Mouse (Mus musculus) cerebellum, adult 2 months (tissue): Measurements from ENCODE around the gene Ano9. TPM values are rescaled to one million over a fixed set of nuclear protein-coding genes. Genes with fewer than 3 reads are reported as not detected.

Experiments used
- DNase-seq, 2 experiments: peaks; one replicate each; pipeline ENCODE4 v3.0.0; 2021
- H3K27ac ChIP-seq: fragments of 200-500 bp; 2 replicates; pipeline ENCODE4 v1.5.1; 2012; ENCODE audit warnings: low read length, control low read depth, inconsistent platforms; ENCODE audit not compliant: insufficient read depth
- H3K27me3 ChIP-seq: fragments of 200-500 bp; 2 replicates; pipeline ENCODE4 v1.6.1; 2012; ENCODE audit warnings: inconsistent platforms, mild to moderate bottlenecking, low read length, moderate library complexity; ENCODE audit not compliant: control insufficient read depth, insufficient read depth
- H3K4me1 ChIP-seq: fragments of 200-500 bp; 2 replicates; pipeline ENCODE4 v1.6.1; 2011; ENCODE audit warnings: low read length; ENCODE audit not compliant: control insufficient read depth, insufficient read depth
- H3K4me3 ChIP-seq: fragments of 200-500 bp; replicated peaks from 2 replicates; pipeline ENCODE3; 2011; ENCODE audit warnings: mild to moderate bottlenecking, low read depth, low read length, control low read depth; ENCODE audit not compliant: insufficient read depth
- CTCF ChIP-seq: fragments of 200-500 bp; IDR thresholded peaks from 2 replicates; pipeline ENCODE4 v1.5.1; 2011; ENCODE audit warnings: low read depth, mild to moderate bottlenecking, control low read depth, low read length, moderate library complexity, borderline replicate concordance; ENCODE audit not compliant: insufficient read depth
- POLR2A ChIP-seq: fragments of 200-500 bp; IDR thresholded peaks from 2 replicates; pipeline ENCODE4 v1.6.1; 2011; ENCODE audit warnings: low read length, control low read depth, borderline replicate concordance; ENCODE audit not compliant: insufficient read depth
- WGBS: fragments of 180-500 bp; shearing (Covaris S2); methylation state at CpG from one replicate; pipeline ENCODE4 v1.1.7; 2018; 5-methylcytosine and 5-hydroxymethylcytosine counted together
- polyA plus RNA-seq: library from polyadenylated mRNA; depleted of rRNA; stranded (reverse); fragments of >200 nt; gene quantifications from 2 replicates; pipeline ENCODE4 v1.2.3, GENCODE M21; 2012

Ano9 gene
- polyA plus RNA-seq, 1 experiment = 0.08 TPM

- no peak for DNase-seq
- 68% methylated on average over 7 of the region's 7 CpGs for WGBS
These were observed 53.0 kb downstream of the Ano9 start for GRCm38 (mm10) chr7:141064576-141064975.

GRCm38 (mm10) chr7:141064175-141064574, 53.4 kb downstream of the Ano9 start:
- Histone ChIP-seq H3K27me3 (no peaks in the 10 kb centered on the region), H3K4me1 (peaks cover 20% of the 10 kb centered on the region), H3K27ac (no peak overlapping the region), H3K4me3 (no peak overlapping the region)
- WGBS = 89% methylated on average over 7 of the region's 7 CpGs
- TF ChIP-seq CTCF (no peak), POLR2A (no peak)
- no peak for DNase-seq

More at GRCm38 (mm10) chr7:141064576-141064975, 53.0 kb downstream of the Ano9 start:
- no peak overlapping the region for H3K27ac ChIP-seq
- no peak for TF ChIP-seq CTCF
- TF ChIP-seq POLR2A = no peak
- H3K4me1 ChIP-seq = peaks cover 20% of the 10 kb centered on the region
- H3K27me3 ChIP-seq = no peaks in the 10 kb centered on the region
- H3K4me3 ChIP-seq = no peak overlapping the region

DNA sequence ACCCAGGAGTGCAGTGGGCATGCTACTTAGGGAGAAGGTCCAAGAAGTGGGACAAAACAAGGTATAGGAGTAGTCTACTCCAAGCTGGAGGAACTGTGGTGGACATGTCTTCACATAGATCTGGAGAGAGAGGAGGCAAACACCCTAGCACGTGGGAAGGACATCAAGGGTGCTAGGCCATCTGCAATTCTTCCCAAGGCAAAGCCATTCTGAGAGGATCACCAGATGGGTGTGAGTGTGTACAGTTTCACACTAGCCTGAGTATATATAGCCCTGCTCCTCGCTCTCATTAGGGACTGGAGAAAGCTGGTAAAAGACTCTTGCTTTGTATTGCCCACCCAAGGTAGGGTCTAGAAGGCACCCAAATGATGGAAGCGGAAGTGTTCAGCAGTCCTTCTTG, 54.3 kb downstream of the Ano9 start:
- H3K4me1 ChIP-seq = peaks cover 20% of the 10 kb centered on the region
- no peaks in the 10 kb centered on the region for H3K27me3 ChIP-seq
- no peak for DNase-seq
- TF ChIP-seq POLR2A (no peak), CTCF (no peak)
- H3K4me3 ChIP-seq = no peak overlapping the region
- 74% methylated on average over 3 of the region's 3 CpGs for WGBS
- H3K27ac ChIP-seq = no peak overlapping the region

DNA sequence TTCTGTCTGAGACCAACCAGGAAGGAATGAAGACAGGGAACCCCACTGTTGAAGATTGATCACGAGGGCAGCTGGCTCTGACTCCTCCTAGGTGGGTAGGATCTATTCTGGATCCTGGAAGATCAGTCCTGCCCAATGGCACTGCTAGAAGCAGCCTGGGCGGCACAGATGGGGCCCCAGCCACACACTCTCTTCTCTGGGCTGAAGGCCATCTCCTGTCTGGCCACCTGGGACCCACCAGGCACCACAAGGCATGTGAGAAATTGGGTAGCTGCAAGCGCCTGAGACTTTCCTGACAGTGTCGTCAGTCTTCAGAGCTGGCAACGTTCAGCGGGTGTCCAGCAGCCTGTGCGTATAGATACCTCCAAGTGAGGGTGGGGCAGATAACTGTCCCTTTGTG, 55.1 kb downstream of the Ano9 start:
- Histone ChIP-seq H3K27ac (0 out of 2 replicates have a peak overlapping the region, but pooled peaks have one; percentile 0), H3K4me3 (peak overlapping the region; percentile 0), H3K4me1 (peaks cover 20% of the 10 kb centered on the region), H3K27me3 (no peaks in the 10 kb centered on the region)
- TF ChIP-seq CTCF (no peak), POLR2A (no peak)
- peak; percentile 66 to 81 for DNase-seq
- 13% methylated on average over 7 of the region's 7 CpGs for WGBS

GRCm38 (mm10) chr7:141061269-141061692, 56.3 kb downstream of the Ano9 start:
- under 1% methylated on average over 37 of the region's 37 CpGs for WGBS
- peak; percentile 46 to 56 for DNase-seq

DNA sequence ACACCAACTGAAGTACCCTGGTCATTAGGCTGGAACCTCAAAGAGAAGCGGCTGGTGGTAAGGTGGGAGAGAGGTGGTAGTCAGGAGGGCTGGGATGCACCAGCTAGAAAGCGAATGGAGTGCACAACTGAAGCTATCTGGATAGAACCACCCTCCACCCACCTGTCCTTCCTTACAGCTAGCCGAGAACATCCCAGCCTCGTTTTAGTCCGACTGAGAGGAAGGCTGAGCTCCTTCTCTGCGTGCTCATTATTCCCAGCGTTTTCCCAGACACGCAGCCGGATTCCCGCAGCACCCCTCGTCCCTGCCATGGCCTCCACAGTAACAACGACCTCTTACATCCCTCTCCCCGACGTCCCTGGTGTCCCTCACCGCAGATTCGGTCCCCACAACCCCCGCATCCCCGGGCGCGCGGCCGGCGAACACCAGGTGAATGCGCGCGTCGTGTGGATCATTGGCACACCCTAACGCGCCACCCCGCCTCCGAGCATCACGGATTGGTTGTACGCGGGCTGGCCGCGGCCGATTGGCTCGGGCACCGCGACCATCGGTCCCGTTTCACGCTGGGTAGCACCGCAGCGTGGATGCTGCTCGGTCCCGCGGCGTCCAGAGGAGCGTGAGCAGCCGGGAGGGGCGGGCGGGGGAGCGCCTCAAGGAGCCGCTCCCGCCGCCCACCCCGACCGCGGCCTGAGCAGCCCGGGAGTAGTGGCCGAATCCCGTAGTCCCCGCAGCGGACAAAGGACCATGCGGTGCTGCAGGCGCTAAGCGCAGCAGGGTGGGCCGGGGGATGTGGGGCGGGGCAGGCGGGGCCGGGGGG, 57.0 kb downstream of the Ano9 start, which contains the start of gene B4galnt4:
TSS of gene B4galnt4 (plus strand) at position 679 of the 817 bp plus-strand sequence.
- peaks cover 20% of the 10 kb centered on the region for H3K4me1 ChIP-seq
- peak; percentile 94 to 96 for DNase-seq
- TF ChIP-seq CTCF (no peak), POLR2A (peak; percentile 98)
- H3K27ac ChIP-seq = peak within 1 kb of the TSS; percentile 91
- no peaks in the 10 kb centered on the region for H3K27me3 ChIP-seq
- WGBS = 1% methylated on average over 72 of the region's 72 CpGs
- peak within 1 kb of the TSS; percentile 97 for H3K4me3 ChIP-seq

More at GRCm38 (mm10) chr7:141061269-141061692, 56.3 kb downstream of the Ano9 start:
- peak overlapping the region; percentile 97 for H3K4me3 ChIP-seq
- TF ChIP-seq CTCF (no peak), POLR2A (no peak)
- H3K4me1 ChIP-seq = peaks cover 20% of the 10 kb centered on the region
- peak overlapping the region; percentile 49 for H3K27ac ChIP-seq
- no peaks in the 10 kb centered on the region for H3K27me3 ChIP-seq

GRCm38 (mm10) chr7:141059929-141060328, 57.7 kb downstream of the Ano9 start:
- H3K27me3 ChIP-seq = no peaks in the 10 kb centered on the region
- peak overlapping the region; percentile 91; the same call in 1 of the 2 replicates for H3K27ac ChIP-seq
- no peak for TF ChIP-seq POLR2A
- no peak for TF ChIP-seq CTCF
- peaks cover 20% of the 10 kb centered on the region for H3K4me1 ChIP-seq
- WGBS = 66% methylated on average over 2 of the region's 2 CpGs
- no peak for DNase-seq
- H3K4me3 ChIP-seq = peak overlapping the region; percentile 97

- no peak overlapping the region for H3K27ac ChIP-seq
- no peak overlapping the region for H3K4me3 ChIP-seq
- H3K4me1 ChIP-seq = peaks cover 19% of the 10 kb centered on the region
- no peak for DNase-seq
- 96% methylated on average over 14 of the region's 14 CpGs for whole genome bisulfite sequencing
- no peaks in the 10 kb centered on the region for H3K27me3 ChIP-seq
- TF ChIP-seq CTCF (no peak), POLR2A (no peak)
These were observed 58.8 kb downstream of the Ano9 start for GRCm38 (mm10) chr7:141058601-141059341.
